Mouse (Mus musculus) spleen, adult 2 months (tissue): Measurements from ENCODE around the gene Map4k1.

ENCODE experiments used
- CTCF ChIP-seq: fragments of 200-500 bp; IDR thresholded peaks from 2 replicates; pipeline ENCODE4 v1.5.1; 2011; ENCODE audit warnings: mild to moderate bottlenecking, inconsistent platforms; ENCODE audit not compliant: insufficient read depth, insufficient read length, insufficient replicate concordance; ENCODE audit errors: extremely low read depth
- POLR2A ChIP-seq: fragments of 200-500 bp; IDR thresholded peaks from 2 replicates; pipeline ENCODE4 v1.6.1; 2011; ENCODE audit warnings: low read depth, low read length, inconsistent platforms

- TF ChIP-seq POLR2A (no peak), CTCF (no peak)
Observed at GRCm38 (mm10) chr7:28993402-28993801, 11.6 kb downstream of the Map4k1 start.
